Mouse (Mus musculus) heart, embryonic 16.5 days (tissue): ENCODE measurements at regions not wholly inside any gene's neighbourhood (a gene's known extent, or its start where the extent isn't known, plus 50 kb on each side); places are given as distances from the start of the nearest gene placed in this dataset.

Experiments used
- ATAC-seq: fragments of 200-750 bp; cut with Nextera tagmentation; replicated peaks from 2 replicates; pipeline ENCODE4 v1.8.0; 2017; ENCODE audit warnings: moderate number of reproducible peaks; ENCODE audit not compliant: insufficient read depth, low FRiP score; ENCODE audit errors: extremely low read depth
- H3K27ac ChIP-seq: fragments of 300-500 bp; sonication (generic); 2 replicates; pipeline ENCODE4 v1.5.1; 2014; ENCODE audit warnings: mild to moderate bottlenecking, low read length, control low read depth, moderate library complexity
- H3K27me3 ChIP-seq: fragments of 300-500 bp; sonication (generic); 2 replicates; pipeline ENCODE4 v1.6.1; 2014; ENCODE audit warnings: low read length, mixed read lengths; ENCODE audit not compliant: control insufficient read depth, insufficient read depth
- H3K36me3 ChIP-seq: fragments of 300-500 bp; sonication (generic); 2 replicates; pipeline ENCODE4 v1.6.1; 2014; ENCODE audit not compliant: control insufficient read depth, insufficient read depth
- H3K4me1 ChIP-seq: fragments of 300-500 bp; sonication (generic); 2 replicates; pipeline ENCODE4 v1.6.1; 2014; ENCODE audit warnings: low read length, mixed read lengths; ENCODE audit not compliant: control insufficient read depth, insufficient read depth
- H3K4me2 ChIP-seq: fragments of 300-500 bp; sonication (generic); 2 replicates; pipeline ENCODE4 v1.6.1; 2014; ENCODE audit warnings: low read depth, mild to moderate bottlenecking, control low read depth, low read length
- H3K4me3 ChIP-seq: fragments of 300-500 bp; sonication (generic); 2 replicates; pipeline ENCODE4 v1.5.1; 2014; ENCODE audit warnings: mild to moderate bottlenecking, control low read depth, low read length
- H3K9ac ChIP-seq: fragments of 300-500 bp; sonication (generic); 2 replicates; pipeline ENCODE4 v1.6.1; 2014; ENCODE audit warnings: low read length, control low read depth
- H3K9me3 ChIP-seq: fragments of 300-500 bp; sonication (generic); replicated peaks from 2 replicates; pipeline ENCODE4 v1.6.1; 2016; ENCODE audit warnings: low read length; ENCODE audit not compliant: control insufficient read depth
- WGBS: fragments of 180-500 bp; shearing (Covaris S2); extraction: QIAGEN DNeasy Blood & Tissue Kit; methylation state at CpG from one replicate; pipeline ENCODE4 v1.1.7; 2014; 5-methylcytosine and 5-hydroxymethylcytosine counted together

DNA sequence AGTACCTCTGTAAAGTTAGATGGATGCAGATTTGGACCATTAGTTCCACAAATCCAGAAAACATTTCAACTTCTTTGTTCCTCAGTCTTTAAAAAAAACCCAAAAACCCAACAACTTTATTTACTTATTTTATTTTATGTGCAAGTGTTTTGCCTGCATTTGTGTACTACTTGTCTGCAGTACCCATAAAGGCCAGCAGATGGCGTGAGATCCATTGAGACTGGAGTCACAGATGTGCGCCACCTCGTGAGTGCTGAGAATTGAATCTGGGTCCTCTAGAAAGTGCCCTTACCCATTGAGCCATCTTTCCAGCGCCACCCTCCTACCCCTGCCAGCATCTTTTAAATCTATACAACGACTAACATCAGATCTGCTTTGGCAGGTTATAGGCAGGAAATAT lies 53.0 kb downstream of the Gm12689 start:
- no peak for ATAC-seq
- H3K4me1 ChIP-seq = no peaks in the 10 kb centered on the region; the same call in 1 of the 2 replicates
- H3K27ac ChIP-seq = no peak overlapping the region
- WGBS = 64% methylated on average over 5 of the region's 5 CpGs
- H3K9me3 ChIP-seq = no peaks in the 10 kb centered on the region
- H3K4me2 ChIP-seq = no peak overlapping the region
- H3K4me3 ChIP-seq = no peak overlapping the region
- no peak overlapping the region for H3K9ac ChIP-seq
- H3K27me3 ChIP-seq = no peaks in the 10 kb centered on the region
- H3K36me3 ChIP-seq = no peaks in the 10 kb centered on the region

DNA sequence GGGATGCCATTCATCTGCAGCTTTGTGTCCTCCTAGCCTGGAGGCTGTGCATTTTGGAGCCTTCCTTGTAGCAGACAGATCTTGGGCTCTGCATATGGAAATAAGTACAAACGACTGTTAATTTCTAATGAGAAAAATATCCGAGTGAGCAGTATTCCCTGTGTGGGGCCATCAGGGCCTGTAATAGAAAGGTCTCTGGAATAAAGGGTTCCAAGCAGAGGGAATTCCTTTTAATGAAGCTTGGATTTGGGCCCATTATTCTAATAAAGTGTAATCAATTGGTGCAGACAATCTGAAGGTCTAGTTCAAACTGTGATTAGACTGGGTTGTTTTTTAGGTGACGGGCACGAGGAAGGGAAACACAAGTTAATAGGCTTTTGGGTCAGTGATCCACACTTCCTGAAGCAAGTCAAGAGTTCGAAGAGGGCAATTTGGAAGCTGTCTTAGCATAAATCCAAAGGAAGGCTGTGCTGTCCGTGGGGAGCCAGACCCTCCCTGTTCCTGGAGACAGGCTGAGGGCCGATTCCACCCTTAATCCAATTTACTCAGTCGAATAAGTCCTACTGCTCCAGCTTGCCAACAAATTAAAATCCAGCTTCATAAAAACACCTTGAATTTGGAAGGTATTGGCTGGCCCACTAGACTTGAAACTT lies 57.5 kb downstream of the Gm12689 start:
- Histone ChIP-seq H3K4me2 (no peak overlapping the region), H3K27ac (no peak overlapping the region), H3K9ac (no peak overlapping the region), H3K4me3 (no peak overlapping the region), H3K4me1 (no peaks in the 10 kb centered on the region), H3K27me3 (no peaks in the 10 kb centered on the region), H3K9me3 (no peaks in the 10 kb centered on the region), H3K36me3 (no peaks in the 10 kb centered on the region)
- ATAC-seq = no peak
- WGBS = 49% methylated on average over 8 of the region's 8 CpGs

DNA sequence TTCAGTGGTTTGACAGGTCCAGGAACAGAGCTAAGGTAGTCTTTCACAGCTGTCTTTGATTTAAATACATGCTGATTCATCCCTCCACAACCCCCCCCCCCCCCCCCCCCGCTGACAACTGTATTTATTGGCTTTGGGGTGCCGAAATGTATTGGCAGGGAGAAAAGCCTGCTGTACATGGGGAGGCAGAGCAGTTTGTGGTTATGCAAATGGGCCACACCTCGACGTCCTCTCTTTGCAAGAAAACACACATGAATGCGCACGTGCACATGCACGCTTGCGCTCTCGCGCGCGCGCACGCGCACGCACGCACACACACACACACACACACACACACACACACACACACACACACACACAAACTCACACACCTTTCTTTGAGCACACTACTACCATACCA lies 58.5 kb downstream of the Gm12689 start:
- H3K4me3 ChIP-seq = no peak overlapping the region
- no peaks in the 10 kb centered on the region for H3K27me3 ChIP-seq
- H3K4me1 ChIP-seq = no peaks in the 10 kb centered on the region
- ATAC-seq = no peak
- 67% methylated on average over 16 of the region's 17 CpGs for WGBS
- no peak overlapping the region for H3K27ac ChIP-seq
- H3K4me2 ChIP-seq = peak overlapping the region; percentile 24
- H3K9me3 ChIP-seq = no peaks in the 10 kb centered on the region
- H3K36me3 ChIP-seq = no peaks in the 10 kb centered on the region
- no peak overlapping the region for H3K9ac ChIP-seq

DNA sequence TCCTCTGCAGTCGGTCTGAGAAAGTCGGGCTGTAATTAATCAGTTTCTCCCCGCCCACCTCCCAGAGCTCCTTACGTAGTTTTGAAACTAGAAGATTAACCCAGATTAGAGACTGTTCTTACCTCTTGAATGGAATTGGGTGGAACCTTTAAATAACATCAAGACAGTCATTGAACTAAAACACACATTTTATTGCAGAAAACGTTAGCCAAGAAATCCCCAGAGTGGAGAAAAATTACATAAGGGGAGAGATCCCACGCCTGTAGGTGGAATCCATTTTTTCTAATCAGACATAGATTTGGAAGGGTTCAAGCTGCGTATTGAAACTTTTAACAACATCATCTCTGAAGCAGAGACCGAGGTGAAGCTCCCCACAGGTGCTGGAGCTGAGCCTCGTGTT lies 59.1 kb downstream of the Gm12689 start:
- H3K4me3 ChIP-seq = no peak overlapping the region
- H3K9ac ChIP-seq = no peak overlapping the region
- H3K9me3 ChIP-seq = no peaks in the 10 kb centered on the region; the same call in 1 of the 2 replicates
- H3K4me1 ChIP-seq = no peaks in the 10 kb centered on the region
- peak overlapping the region; percentile 24 for H3K4me2 ChIP-seq
- H3K36me3 ChIP-seq = no peaks in the 10 kb centered on the region
- H3K27me3 ChIP-seq = no peaks in the 10 kb centered on the region
- no peak for ATAC-seq
- 59% methylated on average over 9 of the region's 9 CpGs for WGBS
- no peak overlapping the region for H3K27ac ChIP-seq

DNA sequence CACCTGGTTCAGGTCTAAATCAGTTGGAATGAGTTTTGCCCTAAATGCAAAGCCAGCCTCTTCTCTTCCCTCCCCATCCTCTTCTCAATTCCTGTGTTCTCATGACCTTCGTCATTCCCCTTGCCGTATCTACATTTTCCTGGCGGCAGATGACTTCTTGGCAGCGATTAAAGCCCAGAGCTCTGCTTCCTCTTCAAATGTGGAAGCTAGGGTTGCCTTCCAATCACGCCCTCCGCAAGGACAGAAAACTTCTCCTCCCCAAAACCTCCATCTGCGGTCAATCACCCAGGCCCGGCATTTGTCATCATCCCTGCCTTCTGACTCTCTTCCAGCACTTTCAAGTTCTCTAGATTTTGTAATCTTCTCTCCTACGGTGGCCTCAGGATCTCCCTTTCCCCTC lies 72.3 kb downstream of the Gm12689 start:
- Histone ChIP-seq H3K9me3 (no peaks in the 10 kb centered on the region), H3K27me3 (no peaks in the 10 kb centered on the region), H3K4me1 (no peaks in the 10 kb centered on the region; the same call in 1 of the 2 replicates), H3K4me3 (no peak overlapping the region), H3K4me2 (no peak overlapping the region), H3K36me3 (no peaks in the 10 kb centered on the region), H3K27ac (no peak overlapping the region), H3K9ac (no peak overlapping the region)
- ATAC-seq = 0 out of 2 replicates have a peak, but pooled peaks have one; percentile 41
- WGBS = 68% methylated on average over 9 of the region's 9 CpGs

DNA sequence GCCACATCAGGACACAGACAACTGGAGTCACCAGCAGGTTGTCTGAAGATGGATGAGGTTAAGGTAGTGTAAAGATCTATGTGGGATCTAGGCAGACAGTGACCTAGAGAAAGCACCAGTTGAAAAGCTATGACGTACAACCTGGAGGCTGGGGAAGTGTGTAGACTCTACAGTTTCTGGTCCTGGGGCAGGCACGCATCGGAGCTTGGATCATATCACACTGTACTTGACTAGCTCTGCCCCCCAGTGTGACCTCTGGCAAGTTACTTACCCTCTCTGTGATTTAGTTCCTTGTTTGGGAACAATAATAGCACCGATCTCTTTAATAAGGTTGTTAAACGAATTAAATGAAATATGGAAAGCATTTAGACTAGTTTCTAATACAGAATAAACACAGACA lies 75.5 kb downstream of the Gm12689 start:
- no peak for ATAC-seq
- H3K9ac ChIP-seq = no peak overlapping the region
- H3K36me3 ChIP-seq = no peaks in the 10 kb centered on the region
- no peaks in the 10 kb centered on the region for H3K9me3 ChIP-seq
- 73% methylated on average over 5 of the region's 5 CpGs for WGBS
- H3K4me3 ChIP-seq = no peak overlapping the region
- no peak overlapping the region for H3K27ac ChIP-seq
- no peaks in the 10 kb centered on the region; the same call in 1 of the 2 replicates for H3K4me1 ChIP-seq
- H3K4me2 ChIP-seq = no peak overlapping the region
- no peaks in the 10 kb centered on the region for H3K27me3 ChIP-seq

DNA sequence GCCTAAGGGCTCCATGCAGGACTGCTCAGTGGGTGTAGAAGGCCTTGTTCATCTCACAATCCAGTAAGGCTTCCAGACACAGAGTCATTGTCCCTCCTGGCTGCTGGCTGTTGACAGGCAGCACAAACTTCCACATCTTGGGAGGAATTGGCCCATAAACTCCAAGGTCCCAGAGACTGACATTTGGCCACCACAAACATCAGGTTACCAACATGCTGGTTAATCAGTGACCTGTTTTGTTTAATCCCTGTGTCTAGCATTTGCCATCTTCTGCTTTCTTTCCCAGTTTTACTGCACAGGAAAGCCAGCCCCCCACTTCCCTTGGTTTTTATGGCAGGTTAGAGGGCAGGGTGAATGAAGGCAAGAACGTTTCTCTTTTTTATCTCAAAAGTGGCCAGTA lies 80.5 kb downstream of the Gm12689 start:
- Histone ChIP-seq H3K4me2 (no peak overlapping the region), H3K9me3 (no peaks in the 10 kb centered on the region), H3K9ac (no peak overlapping the region), H3K4me3 (no peak overlapping the region), H3K27me3 (no peaks in the 10 kb centered on the region), H3K27ac (no peak overlapping the region), H3K36me3 (no peaks in the 10 kb centered on the region), H3K4me1 (no peaks in the 10 kb centered on the region)
- no peak for ATAC-seq
- 11% methylated on average over 1 of the region's 1 CpGs for WGBS

DNA sequence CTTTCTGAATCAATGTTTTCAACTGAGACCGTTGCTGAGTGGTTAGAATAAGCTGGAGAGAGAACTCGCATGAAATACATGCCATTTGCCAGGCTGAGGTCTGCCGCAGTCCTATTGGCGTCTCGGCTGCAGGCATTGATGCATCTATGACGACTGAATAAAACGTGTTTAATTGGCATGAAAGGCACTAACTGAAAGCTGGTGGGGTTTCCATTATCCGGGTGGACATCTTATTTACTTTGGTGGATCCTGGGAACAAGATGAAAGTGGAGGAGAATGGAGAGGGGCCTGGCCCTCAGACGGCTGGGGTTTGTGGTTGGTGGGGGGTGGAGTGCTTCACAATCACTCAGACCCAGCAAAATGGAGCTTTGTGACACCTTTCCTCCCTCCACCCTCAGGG lies 81.2 kb downstream of the Gm12689 start:
- H3K27me3 ChIP-seq = no peaks in the 10 kb centered on the region
- 39% methylated on average over 9 of the region's 9 CpGs for WGBS
- no peaks in the 10 kb centered on the region for H3K36me3 ChIP-seq
- H3K9me3 ChIP-seq = no peaks in the 10 kb centered on the region
- H3K4me2 ChIP-seq = no peak overlapping the region
- no peak overlapping the region for H3K9ac ChIP-seq
- no peak for ATAC-seq
- no peak overlapping the region for H3K4me3 ChIP-seq
- H3K27ac ChIP-seq = no peak overlapping the region
- H3K4me1 ChIP-seq = no peaks in the 10 kb centered on the region

DNA sequence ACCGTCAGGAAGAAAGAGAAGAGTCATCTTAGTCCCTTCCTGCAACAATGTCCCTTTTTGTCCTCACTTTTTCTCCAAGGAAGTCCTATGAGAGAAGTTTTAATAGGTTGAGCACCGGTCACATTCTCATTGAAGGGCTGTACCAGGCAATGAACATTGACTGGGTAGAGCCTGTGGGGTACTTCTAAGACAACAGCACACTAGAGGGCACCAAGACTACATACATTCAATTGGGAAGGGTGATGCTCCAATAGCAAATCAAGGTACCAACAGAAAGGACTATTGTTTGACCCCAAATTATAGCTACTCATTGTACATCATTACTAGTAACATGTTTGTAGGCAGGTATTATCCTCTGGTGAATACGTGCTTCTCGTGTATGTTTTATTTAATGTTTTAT lies 84.3 kb downstream of the Gm12689 start:
- Histone ChIP-seq H3K9me3 (no peaks in the 10 kb centered on the region), H3K36me3 (no peaks in the 10 kb centered on the region), H3K9ac (no peak overlapping the region), H3K4me2 (no peak overlapping the region), H3K27me3 (no peaks in the 10 kb centered on the region), H3K27ac (no peak overlapping the region), H3K4me1 (no peaks in the 10 kb centered on the region), H3K4me3 (no peak overlapping the region)
- ATAC-seq = no peak
- 82% methylated on average over 4 of the region's 4 CpGs for WGBS
